Mouse (Mus musculus) ES-Bruce4 (cell line): Measurements from ENCODE around the gene Fbxo22. TPM values are rescaled to one million over a fixed set of nuclear protein-coding genes. Genes with fewer than 3 reads are reported as not detected.
"Not testable (repeated sequence)": the region's sequence is repeated elsewhere in the genome, so short reads cannot be mapped to it uniquely, and the experiment has no call there.

ENCODE experiments used
- H3K27ac ChIP-seq: 2 replicates; pipeline ENCODE4 v1.5.1; 2012; ENCODE audit warnings: low read length, inconsistent platforms; ENCODE audit not compliant: insufficient read depth
- H3K27me3 ChIP-seq: 2 replicates; pipeline ENCODE4 v1.6.1; 2012; ENCODE audit warnings: mild to moderate bottlenecking, low read length, inconsistent platforms; ENCODE audit not compliant: control insufficient read depth, poor library complexity, insufficient read depth, severe bottlenecking
- H3K36me3 ChIP-seq: 2 replicates; pipeline ENCODE4 v1.6.1; 2012; ENCODE audit warnings: inconsistent platforms, mild to moderate bottlenecking, low read length, moderate library complexity; ENCODE audit not compliant: control insufficient read depth, poor library complexity, insufficient read depth, severe bottlenecking
- H3K4me1 ChIP-seq: one replicate; pipeline ENCODE4 v1.8.1; 2011; ENCODE audit warnings: low read length; ENCODE audit not compliant: control insufficient read depth, insufficient read depth
- H3K4me3 ChIP-seq: 2 replicates; pipeline ENCODE4 v1.5.1; 2011; ENCODE audit warnings: low read depth, mild to moderate bottlenecking, low read length
- H3K9ac ChIP-seq: 2 replicates; pipeline ENCODE4 v1.6.1; 2012; ENCODE audit warnings: low read depth, mild to moderate bottlenecking, inconsistent platforms; ENCODE audit not compliant: poor library complexity, severe bottlenecking
- H3K9me3 ChIP-seq: replicated peaks from 2 replicates; pipeline ENCODE4 v1.6.1; 2012; ENCODE audit warnings: mild to moderate bottlenecking, low read length, inconsistent platforms; ENCODE audit not compliant: control insufficient read depth, poor library complexity, insufficient read depth, severe bottlenecking
- CTCF ChIP-seq: IDR thresholded peaks from one replicate; pipeline ENCODE4 v1.8.1; 2011; ENCODE audit warnings: low read depth, low read length
- EP300 ChIP-seq: IDR thresholded peaks from 2 replicates; pipeline ENCODE4 v1.6.1; 2011; ENCODE audit warnings: low read depth, low read length; ENCODE audit not compliant: insufficient read depth
- POLR2A ChIP-seq: IDR thresholded peaks from one replicate; pipeline ENCODE4 v1.8.1; 2011; ENCODE audit warnings: low read length; ENCODE audit not compliant: insufficient read depth
- polyA plus RNA-seq: library from polyadenylated mRNA; stranded (reverse); fragments of >200 nt; gene quantifications from 2 replicates; pipeline ENCODE4 v1.2.4, GENCODE M21; 2011; ENCODE audit warnings: low read depth; ENCODE audit not compliant: missing spikeins, insufficient read depth, insufficient read length

Fbxo22 gene
- polyA plus RNA-seq, 1 experiment, result 102 TPM

GRCm38 (mm10) chr9:55231544-55231943, 22.8 kb downstream of the Fbxo22 start:
- Histone ChIP-seq H3K9me3 (no peaks in the 10 kb centered on the region; the same call in 1 of the 2 replicates), H3K4me3 (no peak overlapping the region), H3K27me3 (no peaks in the 10 kb centered on the region), H3K27ac (no peak overlapping the region), H3K4me1 (no peaks in the 10 kb centered on the region), H3K36me3 (no peaks in the 10 kb centered on the region), H3K9ac (no peak overlapping the region)
- TF ChIP-seq CTCF, result peak; percentile 36
- TF ChIP-seq EP300, result no peak
- no peak for TF ChIP-seq POLR2A

GRCm38 (mm10) chr9:55232110-55232509, 23.4 kb downstream of the Fbxo22 start:
- no peak overlapping the region for H3K27ac ChIP-seq
- H3K9me3 ChIP-seq, result no peaks in the 10 kb centered on the region; the same call in 1 of the 2 replicates
- no peak overlapping the region for H3K4me3 ChIP-seq
- no peaks in the 10 kb centered on the region for H3K36me3 ChIP-seq
- no peaks in the 10 kb centered on the region for H3K4me1 ChIP-seq
- no peak overlapping the region for H3K9ac ChIP-seq
- TF ChIP-seq EP300 (no peak), CTCF (no peak), POLR2A (no peak)
- no peaks in the 10 kb centered on the region for H3K27me3 ChIP-seq

GRCm38 (mm10) chr9:55232586-55232985, 23.9 kb downstream of the Fbxo22 start:
- no peak overlapping the region for H3K9ac ChIP-seq
- H3K4me3 ChIP-seq, result no peak overlapping the region
- TF ChIP-seq EP300 (0 out of 2 replicates have a peak, but pooled peaks have one; percentile 18), POLR2A (no peak), CTCF (no peak)
- peak overlapping the region; percentile 88 for H3K27ac ChIP-seq
- no peaks in the 10 kb centered on the region for H3K36me3 ChIP-seq
- H3K4me1 ChIP-seq, result no peaks in the 10 kb centered on the region
- H3K9me3 ChIP-seq, result no peaks in the 10 kb centered on the region; the same call in 1 of the 2 replicates
- H3K27me3 ChIP-seq, result no peaks in the 10 kb centered on the region

- not testable (repeated sequence) for H3K4me1 ChIP-seq, H3K9ac ChIP-seq, H3K27me3 ChIP-seq, H3K36me3 ChIP-seq, H3K9me3 ChIP-seq, H3K4me3 ChIP-seq
- H3K27ac ChIP-seq, result peak overlapping the region; percentile 88
- peak; percentile 71; the same call in 1 of the 2 replicates for TF ChIP-seq EP300
Measured at GRCm38 (mm10) chr9:55233076-55233475, 24.4 kb downstream of the Fbxo22 start.

GRCm38 (mm10) chr9:55236235-55237165, 27.8 kb downstream of the Fbxo22 start:
- Histone ChIP-seq H3K9ac (no peak overlapping the region), H3K9me3 (no peaks in the 10 kb centered on the region; the same call in 1 of the 2 replicates), H3K27me3 (no peaks in the 10 kb centered on the region), H3K4me3 (no peak overlapping the region), H3K27ac (no peak overlapping the region), H3K4me1 (no peaks in the 10 kb centered on the region), H3K36me3 (no peaks in the 10 kb centered on the region)
- no peak for TF ChIP-seq EP300
- no peak for TF ChIP-seq CTCF
- no peak for TF ChIP-seq POLR2A

GRCm38 (mm10) chr9:55240852-55241251, 32.1 kb downstream of the Fbxo22 start:
- no peak overlapping the region for H3K9ac ChIP-seq
- no peaks in the 10 kb centered on the region for H3K9me3 ChIP-seq
- peaks cover 2% of the 10 kb centered on the region for H3K4me1 ChIP-seq
- no peaks in the 10 kb centered on the region for H3K36me3 ChIP-seq
- no peak overlapping the region for H3K4me3 ChIP-seq
- H3K27ac ChIP-seq, result no peak overlapping the region
- H3K27me3 ChIP-seq, result no peaks in the 10 kb centered on the region
- TF ChIP-seq EP300 (no peak), CTCF (no peak), POLR2A (no peak)
